Mouse (Mus musculus): ENCODE data around the gene Ifna16.

DNA sequence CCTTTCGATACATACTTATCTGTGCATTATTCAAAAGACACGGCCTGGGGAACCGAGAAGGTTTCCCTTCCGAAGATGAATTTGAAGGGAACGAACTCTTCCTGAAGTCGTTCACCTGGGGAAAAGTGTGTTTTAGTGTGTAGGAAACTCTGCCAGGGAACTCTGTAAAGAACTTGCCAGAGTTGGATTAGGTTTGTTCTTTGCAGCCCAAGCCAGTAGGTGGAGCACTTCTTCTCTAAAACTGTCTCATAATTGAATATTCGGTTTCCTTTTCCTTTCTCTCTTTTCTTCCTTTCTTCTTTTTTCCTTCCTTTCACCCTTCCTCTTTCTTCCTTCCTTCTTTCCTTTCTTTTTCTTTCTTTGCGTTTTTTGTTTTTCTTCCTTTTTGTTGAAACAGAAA is 3.6 kb upstream of the Ifna16 start:
- TF ChIP-seq CTCF (IDR thresholded peaks at IDR 0.05; ENCODE audit: low read depth, low read length) (no peak), POLR2A (IDR thresholded peaks at IDR 0.05; ENCODE audit: insufficient read depth, low read length) (no peak), EP300 (IDR thresholded peaks at IDR 0.05; ENCODE audit: insufficient read depth, low read depth, low read length) (no peak)
